Mouse (Mus musculus): ENCODE measurements around the gene Plcl1.

GRCm38 (mm10) chr1:55763171-55763570, 357.4 kb downstream of the Plcl1 start:
- TF ChIP-seq POLR2A (IDR thresholded peaks at IDR 0.05; ENCODE audit: borderline replicate concordance, low read depth, low read length), result no peak
- no peak for TF ChIP-seq CTCF (IDR thresholded peaks at IDR 0.05; ENCODE audit: low read depth, low read length)
